Mouse (Mus musculus): ENCODE data around the gene Slc7a10. TPM values are rescaled to one million over a fixed set of nuclear protein-coding genes. Genes with fewer than 3 reads are reported as not detected.

Gene Slc7a10
- polyA plus RNA-seq, 1 experiment from 2014 or later, result 2.4 TPM

GRCm38 (mm10) chr7:35176412-35177381 is 9.5 kb upstream of the Slc7a10 start:
- 49% methylated on average over 18 of the region's 18 CpGs for WGBS
- H3K9me3 ChIP-seq (replicated peaks), result no peaks in the 10 kb centered on the region
- peaks cover 10% of the 10 kb centered on the region for H3K27me3 ChIP-seq
- no peak overlapping the region for H3K27ac ChIP-seq
- no peak overlapping the region for H3K9ac ChIP-seq
- 0 out of 2 replicates have a peak overlapping the region, but pooled peaks have one; percentile 16 for H3K4me2 ChIP-seq
- no peaks in the 10 kb centered on the region for H3K36me3 ChIP-seq
- peaks cover 10% of the 10 kb centered on the region; the same call in 1 of the 2 replicates for H3K4me1 ChIP-seq
- H3K4me3 ChIP-seq (replicated peaks), result no peak overlapping the region
- no peak for ATAC-seq (replicated peaks; ENCODE audit: low FRiP score)

GRCm38 (mm10) chr7:35184833-35185724 is 1.1 kb upstream of the Slc7a10 start:
- H3K4me3 ChIP-seq (replicated peaks), result peak overlapping the region; percentile 43
- H3K4me1 ChIP-seq, result peaks cover 19% of the 10 kb centered on the region
- no peak overlapping the region for H3K27ac ChIP-seq
- H3K9me3 ChIP-seq (replicated peaks), result peaks cover 8% of the 10 kb centered on the region
- H3K36me3 ChIP-seq, result no peaks in the 10 kb centered on the region
- 3% methylated on average over 54 of the region's 54 CpGs for WGBS
- 0 out of 2 replicates have a peak overlapping the region, but pooled peaks have one; percentile 8 for H3K9ac ChIP-seq
- ATAC-seq (replicated peaks; ENCODE audit: low FRiP score), result 0 out of 2 replicates have a peak, but pooled peaks have one; percentile 35
- peak overlapping the region; percentile 77 for H3K4me2 ChIP-seq
- H3K27me3 ChIP-seq, result peaks cover 54% of the 10 kb centered on the region

- H3K27ac ChIP-seq, result no peak overlapping the region
- H3K4me2 ChIP-seq, result no peak overlapping the region
- 55% methylated on average over 5 of the region's 5 CpGs for WGBS
Observed at GRCm38 (mm10) chr7:35189699-35190098, 3.5 kb downstream of the Slc7a10 start.

GRCm38 (mm10) chr7:35191276-35191675 is 5.1 kb downstream of the Slc7a10 start:
- Histone ChIP-seq H3K4me2 (no peak overlapping the region), H3K27ac (no peak overlapping the region), H3K9me3 (replicated peaks) (no peaks in the 10 kb centered on the region), H3K9ac (no peak overlapping the region), H3K4me3 (replicated peaks) (no peak overlapping the region), H3K36me3 (no peaks in the 10 kb centered on the region), H3K27me3 (peaks cover 28% of the 10 kb centered on the region), H3K4me1 (peaks cover 3% of the 10 kb centered on the region)
- 36% methylated on average over 2 of the region's 2 CpGs for WGBS
- ATAC-seq (replicated peaks; ENCODE audit: low FRiP score), result no peak

More at GRCm38 (mm10) chr7:35189699-35190098, 3.5 kb downstream of the Slc7a10 start:
- no peak overlapping the region for H3K4me3 ChIP-seq (replicated peaks)
- no peaks in the 10 kb centered on the region for H3K36me3 ChIP-seq
- peaks cover 43% of the 10 kb centered on the region for H3K27me3 ChIP-seq
- H3K9ac ChIP-seq, result no peak overlapping the region
- ATAC-seq (replicated peaks; ENCODE audit: low FRiP score), result no peak
- peaks cover 19% of the 10 kb centered on the region for H3K4me1 ChIP-seq
- no peaks in the 10 kb centered on the region for H3K9me3 ChIP-seq (replicated peaks)

- Histone ChIP-seq H3K4me2 (no peak overlapping the region), H3K9ac (no peak overlapping the region), H3K9me3 (replicated peaks) (no peaks in the 10 kb centered on the region), H3K4me1 (no peaks in the 10 kb centered on the region), H3K36me3 (peaks cover 24% of the 10 kb centered on the region), H3K27me3 (no peaks in the 10 kb centered on the region), H3K4me3 (replicated peaks) (no peak overlapping the region), H3K27ac (no peak overlapping the region)
- WGBS, result 80% methylated on average over 2 of the region's 2 CpGs
- no peak for ATAC-seq (replicated peaks; ENCODE audit: low FRiP score)
Observed at GRCm38 (mm10) chr7:35197022-35197421, 10.8 kb downstream of the Slc7a10 start.

GRCm38 (mm10) chr7:35198981-35199754 is 13.0 kb downstream of the Slc7a10 start:
- 85% methylated on average over 12 of the region's 12 CpGs for WGBS
- H3K9me3 ChIP-seq (replicated peaks), result no peaks in the 10 kb centered on the region

GRCm38 (mm10) chr7:35199755-35200154 is 13.6 kb downstream of the Slc7a10 start:
- Histone ChIP-seq H3K4me3 (replicated peaks) (no peak overlapping the region), H3K9ac (no peak overlapping the region), H3K4me2 (no peak overlapping the region), H3K27ac (no peak overlapping the region), H3K9me3 (replicated peaks) (no peaks in the 10 kb centered on the region), H3K36me3 (peaks cover 51% of the 10 kb centered on the region), H3K4me1 (no peaks in the 10 kb centered on the region), H3K27me3 (no peaks in the 10 kb centered on the region)
- ATAC-seq (replicated peaks; ENCODE audit: low FRiP score), result no peak

More at GRCm38 (mm10) chr7:35198981-35199754, 13.0 kb downstream of the Slc7a10 start:
- ATAC-seq (replicated peaks; ENCODE audit: low FRiP score), result no peak; the same call in 1 of the 2 replicates
- Histone ChIP-seq H3K27me3 (no peaks in the 10 kb centered on the region), H3K4me2 (no peak overlapping the region), H3K4me1 (no peaks in the 10 kb centered on the region), H3K9ac (no peak overlapping the region), H3K36me3 (peaks cover 46% of the 10 kb centered on the region), H3K27ac (no peak overlapping the region), H3K4me3 (replicated peaks) (no peak overlapping the region)

GRCm38 (mm10) chr7:35211791-35212190 is 25.6 kb downstream of the Slc7a10 start:
- WGBS, result 84% methylated on average over 4 of the region's 4 CpGs
- Histone ChIP-seq H3K27ac (no peak overlapping the region), H3K9ac (no peak overlapping the region), H3K4me2 (no peak overlapping the region), H3K9me3 (replicated peaks) (no peaks in the 10 kb centered on the region), H3K27me3 (0 out of 2 replicates have a peak, but pooled peaks cover 4% of the 10 kb centered on the region), H3K4me1 (peaks cover 18% of the 10 kb centered on the region), H3K36me3 (peaks cover 9% of the 10 kb centered on the region; the same call in 1 of the 2 replicates), H3K4me3 (replicated peaks) (no peak overlapping the region)
- ATAC-seq (replicated peaks; ENCODE audit: low FRiP score), result no peak

- peak overlapping the region; percentile 66 for H3K9ac ChIP-seq
- under 1% methylated on average over 63 of the region's 79 CpGs for WGBS
- H3K27me3 ChIP-seq, result 0 out of 2 replicates have a peak, but pooled peaks cover 4% of the 10 kb centered on the region
- ATAC-seq (replicated peaks; ENCODE audit: low FRiP score), result peak; percentile 68
- no peaks in the 10 kb centered on the region for H3K9me3 ChIP-seq (replicated peaks)
- H3K4me3 ChIP-seq (replicated peaks), result peak overlapping the region; percentile 74
- peaks cover 5% of the 10 kb centered on the region; the same call in 1 of the 2 replicates for H3K36me3 ChIP-seq
- H3K27ac ChIP-seq, result peak overlapping the region; percentile 76
- peaks cover 18% of the 10 kb centered on the region for H3K4me1 ChIP-seq
- peak overlapping the region; percentile 91 for H3K4me2 ChIP-seq
Observed at GRCm38 (mm10) chr7:35214442-35215222, 28.4 kb downstream of the Slc7a10 start.

GRCm38 (mm10) chr7:35215225-35215624 is 29.0 kb downstream of the Slc7a10 start, which contains the start of gene Lrp3:
Lrp3 (minus strand) TSS chr7:35215498.
- H3K4me3 ChIP-seq (replicated peaks), result peak within 1 kb of the TSS; percentile 74
- WGBS, result under 1% methylated on average over 48 of the region's 53 CpGs
- H3K4me2 ChIP-seq, result peak within 1 kb of the TSS; percentile 91
- H3K36me3 ChIP-seq, result peaks cover 5% of the 10 kb centered on the region; the same call in 1 of the 2 replicates
- 0 out of 2 replicates have a peak, but pooled peaks cover 4% of the 10 kb centered on the region for H3K27me3 ChIP-seq
- peak within 1 kb of the TSS; percentile 66 for H3K9ac ChIP-seq
- H3K27ac ChIP-seq, result peak within 1 kb of the TSS; percentile 76
- ATAC-seq (replicated peaks; ENCODE audit: low FRiP score), result peak; percentile 94
- no peaks in the 10 kb centered on the region for H3K9me3 ChIP-seq (replicated peaks)
- H3K4me1 ChIP-seq, result peaks cover 18% of the 10 kb centered on the region
